Mouse (Mus musculus) embryonic facial prominence, embryonic 13.5 days (tissue): ENCODE data around the gene Gm49403. TPM values are rescaled to one million over a fixed set of nuclear protein-coding genes. Genes with fewer than 3 reads are reported as not detected.
"Not testable (repeated sequence)": the region's sequence is repeated elsewhere in the genome, so short reads cannot be mapped to it uniquely, and the experiment has no call there.

Experiments used
- ATAC-seq: fragments of 200-750 bp; cut with Nextera tagmentation; 2 replicates; pipeline ENCODE4 v1.8.0; 2017; ENCODE audit warnings: low read depth; ENCODE audit not compliant: insufficient number of reproducible peaks, insufficient read depth, low FRiP score, low TSS enrichment
- H3K27ac ChIP-seq: fragments of 300-500 bp; sonication (generic); 2 replicates; pipeline ENCODE4 v1.5.1; 2015; ENCODE audit warnings: moderate library complexity, mild to moderate bottlenecking, inconsistent platforms
- H3K27me3 ChIP-seq: fragments of 300-500 bp; sonication (generic); 2 replicates; pipeline ENCODE4 v1.6.1; 2015; ENCODE audit warnings: mild to moderate bottlenecking, inconsistent platforms
- H3K36me3 ChIP-seq: fragments of 300-500 bp; sonication (generic); 2 replicates; pipeline ENCODE4 v1.6.1; 2015; ENCODE audit warnings: mild to moderate bottlenecking, inconsistent platforms
- H3K4me1 ChIP-seq: fragments of 300-500 bp; sonication (generic); 2 replicates; pipeline ENCODE4 v1.6.1; 2015; ENCODE audit warnings: inconsistent platforms
- H3K4me2 ChIP-seq: fragments of 300-500 bp; sonication (generic); 2 replicates; pipeline ENCODE4 v1.6.1; 2015; ENCODE audit warnings: moderate library complexity, mild to moderate bottlenecking, inconsistent platforms
- H3K4me3 ChIP-seq: fragments of 300-500 bp; sonication (generic); 2 replicates; pipeline ENCODE4 v1.5.1; 2015; ENCODE audit warnings: mild to moderate bottlenecking, inconsistent platforms
- H3K9ac ChIP-seq: fragments of 300-500 bp; sonication (generic); 2 replicates; pipeline ENCODE4 v1.6.1; 2015; ENCODE audit warnings: mild to moderate bottlenecking, inconsistent platforms
- H3K9me3 ChIP-seq: fragments of 300-500 bp; sonication (generic); 2 replicates; pipeline ENCODE4 v1.6.1; 2016; ENCODE audit warnings: inconsistent platforms
- WGBS: fragments of 180-500 bp; shearing (Covaris S2); methylation state at CpG from one replicate; pipeline ENCODE4 v1.1.7; 2015; ENCODE audit warnings: mixed read lengths; 5-methylcytosine and 5-hydroxymethylcytosine counted together
- polyA plus RNA-seq: library from polyadenylated mRNA; unstranded; fragments of >200 nt; fragmentation: Nextera tagmentation; extraction: Ambion mirVana; gene quantifications from 2 replicates; pipeline ENCODE4 v1.2.1, GENCODE M21; 2015

Gm49403 gene
- polyA plus RNA-seq, 1 experiment from 2014 or later, result not detected

DNA sequence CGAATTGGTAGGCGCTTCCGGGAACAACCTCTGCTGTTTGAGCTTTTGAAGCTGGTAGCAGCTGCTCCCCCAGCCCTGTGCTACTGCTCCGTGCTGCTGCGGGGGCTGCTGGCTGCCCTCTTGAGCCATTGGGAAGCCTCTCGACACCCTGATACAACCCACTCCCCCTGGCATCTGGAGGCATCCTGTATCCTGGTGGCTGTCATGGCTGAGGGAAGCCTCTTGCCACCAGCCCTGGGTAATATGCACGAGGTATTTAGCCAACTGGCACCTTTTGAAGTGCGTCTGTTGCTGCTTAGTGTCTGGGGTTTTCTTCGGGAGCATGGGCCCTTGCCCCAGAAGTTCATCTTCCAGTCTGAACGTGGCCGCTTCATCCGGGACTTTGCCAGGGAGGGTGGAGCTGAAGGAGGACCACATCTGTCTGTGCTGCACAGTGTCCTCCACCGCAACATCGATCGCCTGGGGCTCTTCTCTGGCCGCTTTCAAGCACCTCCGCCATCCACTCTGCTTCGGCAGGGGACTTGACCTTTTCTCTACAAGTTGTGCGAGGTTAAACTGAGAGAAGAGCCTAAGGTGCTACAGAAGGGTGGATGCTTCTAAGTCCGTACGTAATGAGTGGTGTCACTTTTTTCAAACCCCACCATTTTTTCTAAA lies 13.6 kb downstream of the Gm49403 start:
- WGBS, result 21% methylated on average over 21 of the region's 21 CpGs
- peak overlapping the region; percentile 84 for H3K4me2 ChIP-seq
- H3K9ac ChIP-seq, result peak overlapping the region; percentile 74
- H3K27ac ChIP-seq, result peak overlapping the region; percentile 90
- not testable (repeated sequence) for H3K27me3 ChIP-seq, H3K9me3 ChIP-seq
- peaks cover 33% of the 10 kb centered on the region for H3K36me3 ChIP-seq
- peak overlapping the region; percentile 93 for H3K4me3 ChIP-seq
- peaks cover 39% of the 10 kb centered on the region for H3K4me1 ChIP-seq
- peak; percentile 23; the same call in 1 of the 2 replicates for ATAC-seq

GRCm38 (mm10) chr19:8897865-8898495 lies 14.2 kb downstream of the Gm49403 start, which contains the start of gene Ganab:
Gene Ganab (plus strand): TSS chr19:8898071.
- WGBS, result under 1% methylated on average over 53 of the region's 53 CpGs
- Histone ChIP-seq H3K4me2 (peak within 1 kb of the TSS; percentile 84), H3K4me3 (peak within 1 kb of the TSS; percentile 93), H3K9me3 (no peaks in the 10 kb centered on the region), H3K27me3 (no peaks in the 10 kb centered on the region), H3K36me3 (peaks cover 37% of the 10 kb centered on the region), H3K9ac (peak within 1 kb of the TSS; percentile 96), H3K4me1 (peaks cover 39% of the 10 kb centered on the region), H3K27ac (peak within 1 kb of the TSS; percentile 90)
- peak; percentile 98 for ATAC-seq

DNA sequence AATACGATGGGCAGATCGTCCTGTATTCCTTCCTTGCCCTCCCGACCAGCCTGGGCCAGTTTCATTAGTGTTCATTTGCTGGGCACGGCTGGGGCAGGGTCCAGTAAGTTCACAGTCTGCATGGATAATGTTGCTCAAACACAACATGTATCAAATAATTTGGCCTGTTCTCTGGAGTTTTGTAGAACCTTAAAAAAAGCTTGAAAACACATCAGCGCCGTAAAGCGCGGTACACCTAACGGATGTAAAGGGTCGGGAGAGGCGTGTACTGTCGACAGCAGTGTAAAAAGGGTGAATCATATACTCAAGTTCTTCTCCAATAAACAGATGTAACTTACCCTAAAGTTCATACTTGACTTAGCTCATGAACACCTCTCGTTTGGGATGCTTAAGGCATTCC lies 14.8 kb downstream of the Gm49403 start:
- 11% methylated on average over 13 of the region's 13 CpGs for WGBS
- H3K9ac ChIP-seq, result peak overlapping the region; percentile 96
- H3K36me3 ChIP-seq, result peaks cover 43% of the 10 kb centered on the region

GRCm38 (mm10) chr19:8899079-8899478 lies 15.3 kb downstream of the Gm49403 start:
- WGBS, result 56% methylated on average over 3 of the region's 3 CpGs
- Histone ChIP-seq H3K4me1 (peaks cover 32% of the 10 kb centered on the region), H3K27ac (no peak overlapping the region), H3K4me3 (peak overlapping the region; percentile 93), H3K36me3 (peaks cover 47% of the 10 kb centered on the region), H3K9ac (peak overlapping the region; percentile 96), H3K4me2 (peak overlapping the region; percentile 84), H3K27me3 (no peaks in the 10 kb centered on the region), H3K9me3 (no peaks in the 10 kb centered on the region)
- no peak for ATAC-seq

More for the DNA sequence above, 14.8 kb downstream of the Gm49403 start:
- Histone ChIP-seq H3K9me3 (no peaks in the 10 kb centered on the region), H3K4me1 (peaks cover 37% of the 10 kb centered on the region), H3K27ac (peak overlapping the region; percentile 90), H3K4me3 (peak overlapping the region; percentile 93), H3K4me2 (peak overlapping the region; percentile 84), H3K27me3 (no peaks in the 10 kb centered on the region)
- ATAC-seq, result no peak

- Histone ChIP-seq H3K27me3 (no peaks in the 10 kb centered on the region), H3K4me1 (peaks cover 10% of the 10 kb centered on the region), H3K36me3 (peaks cover 60% of the 10 kb centered on the region), H3K27ac (no peak overlapping the region), H3K9me3 (no peaks in the 10 kb centered on the region), H3K4me2 (no peak overlapping the region), H3K9ac (no peak overlapping the region), H3K4me3 (no peak overlapping the region)
- WGBS, result 91% methylated on average over 5 of the region's 5 CpGs
- ATAC-seq, result no peak
These were observed 19.7 kb downstream of the Gm49403 start for GRCm38 (mm10) chr19:8903412-8903811.

DNA sequence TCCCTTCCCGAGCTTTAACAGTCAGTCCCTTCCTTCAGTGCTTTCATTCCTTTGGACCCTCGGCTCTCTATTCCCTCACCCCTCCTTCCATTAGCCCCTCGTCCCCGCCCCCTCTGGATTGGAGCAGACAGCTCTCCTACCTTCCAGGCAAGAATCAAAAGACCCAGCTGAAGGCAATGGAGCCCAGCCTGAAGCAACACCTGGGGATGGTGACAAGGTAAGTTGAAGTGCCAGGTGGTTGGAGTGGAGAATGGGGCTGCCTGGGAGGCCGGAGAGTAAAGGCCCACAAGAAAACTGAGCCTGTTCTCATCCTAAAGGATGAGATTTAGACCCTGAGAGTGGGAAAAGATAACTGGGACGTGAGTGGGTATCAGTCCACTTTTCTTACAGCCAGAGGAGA lies 24.8 kb downstream of the Gm49403 start:
- ATAC-seq, result no peak
- no peak overlapping the region for H3K27ac ChIP-seq
- 89% methylated on average over 6 of the region's 6 CpGs for WGBS
- H3K4me3 ChIP-seq, result no peak overlapping the region
- H3K4me2 ChIP-seq, result no peak overlapping the region
- no peaks in the 10 kb centered on the region for H3K27me3 ChIP-seq
- H3K36me3 ChIP-seq, result peaks cover 96% of the 10 kb centered on the region
- H3K4me1 ChIP-seq, result no peaks in the 10 kb centered on the region
- no peaks in the 10 kb centered on the region for H3K9me3 ChIP-seq
- H3K9ac ChIP-seq, result 0 out of 2 replicates have a peak overlapping the region, but pooled peaks have one; percentile 32

DNA sequence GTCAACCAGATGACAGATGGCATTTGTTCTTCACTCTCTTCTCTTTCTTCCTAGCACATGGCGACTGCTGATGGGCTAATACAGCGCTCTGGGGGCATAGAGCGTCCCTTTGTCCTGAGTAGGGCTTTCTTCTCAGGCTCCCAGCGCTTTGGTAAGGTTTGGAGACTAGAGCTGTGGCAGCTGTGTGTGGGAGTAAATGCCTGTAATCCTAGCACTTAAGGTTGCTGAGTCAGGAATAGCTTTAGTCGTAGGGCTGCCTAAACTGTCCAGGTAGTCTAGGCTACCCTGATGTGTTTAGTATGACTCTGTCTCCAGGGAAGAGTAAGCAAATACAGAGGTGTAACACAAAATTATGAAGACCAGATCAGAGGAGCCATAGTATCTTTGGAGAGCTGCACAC lies 28.1 kb downstream of the Gm49403 start:
- Histone ChIP-seq H3K9ac (no peak overlapping the region; the same call in 1 of the 2 replicates), H3K9me3 (no peaks in the 10 kb centered on the region), H3K36me3 (peaks cover 100% of the 10 kb centered on the region)

DNA sequence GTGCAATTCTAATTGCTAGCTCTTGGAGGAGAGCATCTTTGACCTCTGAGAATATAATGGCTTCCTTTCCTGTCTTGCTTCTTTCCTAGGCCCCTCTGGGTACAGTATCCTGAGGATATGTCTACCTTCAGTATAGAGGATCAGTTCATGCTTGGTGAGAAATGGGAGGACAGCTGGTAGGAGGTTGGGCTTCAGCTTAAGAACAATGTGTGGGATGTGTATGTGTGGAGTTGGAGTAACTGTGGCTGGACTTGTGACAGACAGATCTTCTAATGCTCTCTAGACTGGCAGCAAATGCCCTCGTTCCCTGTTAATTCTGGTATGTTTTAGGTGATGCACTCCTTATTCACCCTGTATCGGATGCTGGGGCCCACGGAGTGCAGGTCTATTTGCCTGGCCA lies 30.5 kb downstream of the Gm49403 start:
- Histone ChIP-seq H3K9ac (no peak overlapping the region), H3K9me3 (no peaks in the 10 kb centered on the region), H3K4me2 (no peak overlapping the region), H3K36me3 (peaks cover 80% of the 10 kb centered on the region), H3K27me3 (no peaks in the 10 kb centered on the region), H3K4me3 (no peak overlapping the region), H3K4me1 (no peaks in the 10 kb centered on the region), H3K27ac (no peak overlapping the region)
- no peak for ATAC-seq
- 96% methylated on average over 3 of the region's 3 CpGs for WGBS

More for the DNA sequence above, 28.1 kb downstream of the Gm49403 start:
- no peak overlapping the region for H3K4me2 ChIP-seq
- no peaks in the 10 kb centered on the region for H3K27me3 ChIP-seq
- H3K4me1 ChIP-seq, result no peaks in the 10 kb centered on the region
- no peak for ATAC-seq
- H3K27ac ChIP-seq, result no peak overlapping the region
- WGBS, result 90% methylated on average over 5 of the region's 5 CpGs
- no peak overlapping the region for H3K4me3 ChIP-seq

DNA sequence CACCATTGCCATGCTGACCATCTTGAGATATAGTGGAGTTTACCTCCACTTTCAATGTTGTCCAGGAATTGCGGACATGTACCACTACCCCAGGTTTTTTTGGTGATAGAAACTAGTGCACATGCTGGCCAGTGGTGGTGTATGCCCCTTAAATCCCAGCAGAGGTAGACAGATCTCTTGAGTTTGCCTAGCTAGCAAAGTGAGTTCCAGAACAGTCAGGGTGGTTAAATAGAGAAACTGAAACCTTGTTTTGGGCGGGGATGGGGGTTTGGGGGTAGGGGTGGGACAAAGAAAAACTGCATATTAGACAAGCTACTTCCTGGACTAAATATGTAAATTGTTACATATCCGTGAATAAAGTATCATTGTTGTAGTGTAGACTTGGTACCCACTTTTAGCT lies 35.3 kb downstream of the Gm49403 start:
- ATAC-seq, result no peak
- Histone ChIP-seq H3K9me3 (no peaks in the 10 kb centered on the region), H3K4me3 (no peak overlapping the region), H3K27ac (no peak overlapping the region), H3K9ac (no peak overlapping the region), H3K4me2 (no peak overlapping the region), H3K27me3 (no peaks in the 10 kb centered on the region), H3K4me1 (peaks cover 17% of the 10 kb centered on the region), H3K36me3 (peaks cover 36% of the 10 kb centered on the region)
- 90% methylated on average over 3 of the region's 3 CpGs for WGBS

DNA sequence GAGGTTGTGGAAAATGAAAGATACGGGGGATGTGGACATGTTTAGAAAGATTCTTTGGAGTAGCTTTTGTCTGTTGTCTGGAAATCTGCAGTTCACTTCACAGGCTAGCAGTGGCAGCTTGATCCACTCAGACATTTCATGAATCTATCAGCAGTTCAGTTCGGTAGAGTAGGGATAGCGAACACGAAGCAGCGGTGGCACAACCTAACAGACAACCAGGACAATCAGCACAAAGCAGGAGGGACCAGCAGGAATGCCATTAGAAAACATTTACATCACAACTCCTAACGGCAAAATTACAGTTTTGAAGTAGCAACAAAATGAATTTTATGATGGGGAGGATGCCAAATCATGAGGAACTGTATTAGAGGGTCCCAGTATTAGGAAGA lies 35.9 kb downstream of the Gm49403 start:
- WGBS, result 70% methylated on average over 6 of the region's 6 CpGs
- Histone ChIP-seq H3K9me3 (no peaks in the 10 kb centered on the region), H3K4me1 (peaks cover 17% of the 10 kb centered on the region), H3K4me3 (peak overlapping the region; percentile 82), H3K27me3 (no peaks in the 10 kb centered on the region), H3K9ac (peak overlapping the region; percentile 84), H3K36me3 (peaks cover 29% of the 10 kb centered on the region), H3K4me2 (peak overlapping the region; percentile 76), H3K27ac (peak overlapping the region; percentile 89)
- ATAC-seq, result no peak

GRCm38 (mm10) chr19:8920073-8920736 lies 36.5 kb downstream of the Gm49403 start, which contains the start of gene B3gat3:
Gene B3gat3 (plus strand): TSS chr19:8920374.
- Histone ChIP-seq H3K4me2 (peak within 1 kb of the TSS; percentile 76), H3K9ac (peak within 1 kb of the TSS; percentile 84), H3K9me3 (no peaks in the 10 kb centered on the region), H3K4me1 (peaks cover 17% of the 10 kb centered on the region), H3K36me3 (peaks cover 25% of the 10 kb centered on the region), H3K27me3 (no peaks in the 10 kb centered on the region), H3K4me3 (peak within 1 kb of the TSS; percentile 82), H3K27ac (peak within 1 kb of the TSS; percentile 89)
- 2% methylated on average over 50 of the region's 50 CpGs for WGBS
- ATAC-seq, result peak; percentile 93
